Mouse (Mus musculus) c-Kit-positive CD71-positive TER-119-negative erythroid progenitor cells, embryonic 14.5 days (primary cell): Measurements from ENCODE around the gene Fn3krp.
A peak's percentile ranks its signal among the peaks of the same experiment; 100 is the strongest.

Experiments
- DNase-seq: peaks from one replicate; pipeline ENCODE4 v3.0.0-alpha.2; 2013; ENCODE audit warnings: low read depth

Gene Fn3krp

GRCm38 (mm10) chr11:121442076-121442475, 20.9 kb downstream of the Fn3krp start:
- DNase-seq: no peak

GRCm38 (mm10) chr11:121451216-121451726, 30.1 kb downstream of the Fn3krp start:
- DNase-seq: no peak

- DNase-seq: peak; percentile 94
Observed at GRCm38 (mm10) chr11:121451753-121452635, 30.8 kb downstream of the Fn3krp start, which contains the start of gene Tbcd. TSS of gene Tbcd (plus strand) at chr11:121451949.

- DNase-seq: no peak
Observed at GRCm38 (mm10) chr11:121457874-121458273, 36.7 kb downstream of the Fn3krp start.

- DNase-seq: no peak
Observed at GRCm38 (mm10) chr11:121467408-121467807, 46.2 kb downstream of the Fn3krp start.

GRCm38 (mm10) chr11:121474831-121475230, 53.6 kb downstream of the Fn3krp start:
- DNase-seq: no peak

- DNase-seq: peak; percentile 40
Observed at GRCm38 (mm10) chr11:121475699-121476415, 54.7 kb downstream of the Fn3krp start.

- no peak for DNase-seq
Observed at GRCm38 (mm10) chr11:121479476-121480203, 58.4 kb downstream of the Fn3krp start.
